Mouse (Mus musculus) intestine, embryonic 16.5 days (tissue): Measurements from ENCODE around the gene Atp1b2. TPM values are rescaled to one million over a fixed set of nuclear protein-coding genes. Genes with fewer than 3 reads are reported as not detected.
"Not testable (repeated sequence)": the region's sequence is repeated elsewhere in the genome, so short reads cannot be mapped to it uniquely, and the experiment has no call there.

Experiments used
- ATAC-seq: fragments of 200-750 bp; cut with Nextera tagmentation; 2 replicates; pipeline ENCODE4 v1.8.0; 2017; ENCODE audit warnings: moderate TSS enrichment, moderate library complexity
- H3K27ac ChIP-seq: fragments of 300-500 bp; sonication (generic); 2 replicates; pipeline ENCODE4 v1.5.1; 2014; ENCODE audit warnings: mild to moderate bottlenecking, low read length
- H3K27me3 ChIP-seq: fragments of 300-500 bp; sonication (generic); replicated peaks from 2 replicates; pipeline ENCODE4 v1.6.1; 2014; ENCODE audit warnings: low read length, control low read depth, mixed read lengths; ENCODE audit not compliant: control insufficient read depth, insufficient read depth
- H3K36me3 ChIP-seq: fragments of 300-500 bp; sonication (generic); 2 replicates; pipeline ENCODE4 v1.6.1; 2014; ENCODE audit warnings: low read length, control low read depth; ENCODE audit not compliant: control insufficient read depth, insufficient read depth
- H3K4me1 ChIP-seq: fragments of 300-500 bp; sonication (generic); 2 replicates; pipeline ENCODE4 v1.6.1; 2014; ENCODE audit warnings: low read length, control low read depth, mixed read lengths; ENCODE audit not compliant: control insufficient read depth, insufficient read depth
- H3K4me2 ChIP-seq: fragments of 300-500 bp; sonication (generic); 2 replicates; pipeline ENCODE4 v1.6.1; 2014; ENCODE audit warnings: low read depth, low read length, control low read depth
- H3K4me3 ChIP-seq: fragments of 300-500 bp; sonication (generic); 2 replicates; pipeline ENCODE4 v1.5.1; 2014; ENCODE audit warnings: mild to moderate bottlenecking, low read length
- H3K9ac ChIP-seq: fragments of 300-500 bp; sonication (generic); 2 replicates; pipeline ENCODE4 v1.6.1; 2014; ENCODE audit warnings: low read depth, low read length
- H3K9me3 ChIP-seq: fragments of 300-500 bp; sonication (generic); 2 replicates; pipeline ENCODE4 v1.6.1; 2016; ENCODE audit warnings: low read length, control low read depth; ENCODE audit not compliant: control insufficient read depth
- WGBS: fragments of 180-500 bp; shearing (Covaris S2); extraction: QIAGEN DNeasy Blood & Tissue Kit; methylation state at CpG from one replicate; pipeline ENCODE4 v1.1.7; 2014; 5-methylcytosine and 5-hydroxymethylcytosine counted together
- polyA plus RNA-seq: library from polyadenylated mRNA; unstranded; fragments of >200 nt; fragmentation: Nextera tagmentation; extraction: Ambion mirVana; gene quantifications from 2 replicates; pipeline ENCODE4 v1.2.1, GENCODE M21; 2015

The Atp1b2 gene
- polyA plus RNA-seq, 1 experiment from 2014 or later, result 6.6 TPM

DNA sequence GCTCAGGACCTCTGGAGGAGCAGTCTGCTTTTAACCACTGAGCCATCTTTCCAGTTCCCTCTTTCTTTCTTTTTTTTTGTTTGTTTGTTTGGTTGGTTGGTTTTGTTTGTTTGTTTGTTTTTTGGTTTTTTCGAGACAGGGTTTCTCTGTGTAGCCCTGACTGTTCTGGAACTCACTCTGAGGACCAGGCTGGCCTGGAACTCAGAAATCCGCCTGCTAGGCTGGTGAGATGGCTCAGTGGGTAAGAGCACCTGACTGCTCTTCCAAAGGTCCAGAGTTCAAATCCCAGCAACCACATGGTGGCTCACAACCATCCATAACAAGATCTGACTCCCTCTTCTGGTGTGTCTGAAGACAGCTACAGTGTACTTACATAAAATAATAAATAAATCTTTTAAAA lies 18.6 kb upstream of the Atp1b2 start:
- 87% methylated on average over 2 of the region's 2 CpGs for WGBS
- H3K4me3 ChIP-seq, H3K4me2 ChIP-seq, H3K27ac ChIP-seq, H3K9ac ChIP-seq, H3K9me3 ChIP-seq, ATAC-seq, H3K4me1 ChIP-seq, H3K27me3 ChIP-seq, H3K36me3 ChIP-seq: not testable (repeated sequence)

DNA sequence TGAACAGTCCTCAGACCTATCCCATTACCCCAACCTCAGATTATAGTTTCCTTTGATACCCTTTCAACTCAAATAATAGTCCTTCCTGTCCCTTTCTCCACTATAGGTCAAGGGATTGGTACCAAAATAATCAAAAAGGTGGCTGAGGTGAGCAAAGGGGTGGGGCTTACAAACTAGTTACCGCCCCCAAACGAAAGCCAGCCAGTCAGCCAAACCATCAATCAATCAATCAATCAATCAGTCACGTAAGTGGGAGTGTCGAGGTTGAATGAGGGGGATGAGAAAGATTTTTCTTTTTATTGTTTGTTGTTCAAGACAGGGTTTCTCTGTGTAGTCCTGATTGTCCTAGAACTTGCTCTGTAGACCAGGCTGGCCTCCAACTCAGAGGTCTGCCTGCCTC lies 17.3 kb upstream of the Atp1b2 start:
- Histone ChIP-seq H3K27me3 (no peaks in the 10 kb centered on the region), H3K4me3 (peak overlapping the region; percentile 69; the same call in 1 of the 2 replicates), H3K27ac (no peak overlapping the region), H3K4me1 (peaks cover 9% of the 10 kb centered on the region), H3K4me2 (peak overlapping the region; percentile 88), H3K9ac (peak overlapping the region; percentile 81), H3K9me3 (no peaks in the 10 kb centered on the region), H3K36me3 (no peaks in the 10 kb centered on the region)
- WGBS, result 71% methylated on average over 4 of the region's 4 CpGs
- ATAC-seq, result no peak

DNA sequence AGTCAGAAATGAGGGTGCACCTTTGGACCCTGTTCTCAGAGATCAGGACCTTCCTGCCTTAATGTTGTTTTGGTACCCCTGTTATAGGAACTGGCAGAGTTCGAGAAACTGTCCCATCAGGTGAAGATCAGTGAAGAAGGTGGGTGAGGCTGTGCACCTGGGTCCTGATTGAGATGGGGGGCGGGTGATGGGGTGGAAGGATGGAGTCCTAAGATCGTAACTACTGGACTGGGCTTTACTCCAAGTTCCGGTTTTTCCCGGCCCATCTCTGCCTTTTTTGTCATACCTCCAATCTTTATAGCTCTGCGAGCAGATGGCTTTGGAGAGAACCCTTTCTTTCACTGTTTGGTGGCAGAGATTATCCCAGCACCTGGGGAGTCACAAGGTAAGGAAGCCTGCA lies 16.7 kb upstream of the Atp1b2 start:
- H3K4me2 ChIP-seq, result peak overlapping the region; percentile 88
- WGBS, result 22% methylated on average over 6 of the region's 6 CpGs
- no peaks in the 10 kb centered on the region for H3K9me3 ChIP-seq
- ATAC-seq, result peak; percentile 21; the same call in 1 of the 2 replicates
- H3K4me3 ChIP-seq, result peak overlapping the region; percentile 69
- H3K4me1 ChIP-seq, result peaks cover 9% of the 10 kb centered on the region
- peak overlapping the region; percentile 81 for H3K9ac ChIP-seq
- H3K27ac ChIP-seq, result no peak overlapping the region
- H3K36me3 ChIP-seq, result no peaks in the 10 kb centered on the region
- no peaks in the 10 kb centered on the region for H3K27me3 ChIP-seq

DNA sequence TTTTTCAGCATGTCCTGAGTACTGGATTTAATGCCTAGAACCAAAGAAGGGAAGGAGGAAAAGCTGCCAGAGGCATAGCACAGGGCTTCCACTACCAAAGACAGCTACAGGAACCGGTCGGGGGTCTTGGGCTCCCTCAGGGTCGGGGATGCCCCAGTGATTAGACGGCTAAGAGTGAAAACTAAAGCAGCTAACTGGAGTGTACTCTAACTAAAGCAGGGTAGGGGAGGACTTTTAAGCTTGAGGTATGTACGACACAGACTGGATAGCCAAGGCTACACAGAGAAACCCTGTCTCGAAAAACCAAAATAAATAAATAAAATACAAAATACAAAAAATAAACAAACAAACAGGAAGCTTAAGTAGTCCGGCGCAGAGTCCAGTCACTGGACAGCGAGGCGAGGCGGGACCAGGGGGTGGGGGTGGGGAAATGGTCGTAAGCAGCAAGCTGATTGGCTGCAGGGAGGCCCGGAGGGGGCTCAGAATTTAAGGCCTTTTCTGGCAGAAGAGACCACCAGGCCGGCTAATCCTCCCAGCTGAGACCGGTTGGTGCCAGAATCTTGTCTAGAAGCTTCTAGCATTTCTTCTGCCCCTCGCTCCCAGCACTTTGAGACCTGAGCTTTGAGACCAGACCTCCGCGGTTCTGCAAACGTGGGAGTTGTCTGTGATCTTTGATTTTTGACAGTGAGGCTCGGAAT lies 16.0 kb upstream of the Atp1b2 start, which contains the start of gene Sat2:
Gene Sat2, plus strand, starts transcription at position 454 of the 698 bp plus-strand sequence.
- peak within 1 kb of the TSS; percentile 67 for H3K27ac ChIP-seq
- H3K9ac ChIP-seq, result peak within 1 kb of the TSS; percentile 81
- peak within 1 kb of the TSS; percentile 88 for H3K4me2 ChIP-seq
- no peaks in the 10 kb centered on the region for H3K27me3 ChIP-seq
- H3K4me1 ChIP-seq, result peaks cover 9% of the 10 kb centered on the region
- ATAC-seq, result peak; percentile 75
- H3K36me3 ChIP-seq, result no peaks in the 10 kb centered on the region
- peak within 1 kb of the TSS; percentile 69 for H3K4me3 ChIP-seq
- WGBS, result 1% methylated on average over 20 of the region's 20 CpGs
- H3K9me3 ChIP-seq, result no peaks in the 10 kb centered on the region

DNA sequence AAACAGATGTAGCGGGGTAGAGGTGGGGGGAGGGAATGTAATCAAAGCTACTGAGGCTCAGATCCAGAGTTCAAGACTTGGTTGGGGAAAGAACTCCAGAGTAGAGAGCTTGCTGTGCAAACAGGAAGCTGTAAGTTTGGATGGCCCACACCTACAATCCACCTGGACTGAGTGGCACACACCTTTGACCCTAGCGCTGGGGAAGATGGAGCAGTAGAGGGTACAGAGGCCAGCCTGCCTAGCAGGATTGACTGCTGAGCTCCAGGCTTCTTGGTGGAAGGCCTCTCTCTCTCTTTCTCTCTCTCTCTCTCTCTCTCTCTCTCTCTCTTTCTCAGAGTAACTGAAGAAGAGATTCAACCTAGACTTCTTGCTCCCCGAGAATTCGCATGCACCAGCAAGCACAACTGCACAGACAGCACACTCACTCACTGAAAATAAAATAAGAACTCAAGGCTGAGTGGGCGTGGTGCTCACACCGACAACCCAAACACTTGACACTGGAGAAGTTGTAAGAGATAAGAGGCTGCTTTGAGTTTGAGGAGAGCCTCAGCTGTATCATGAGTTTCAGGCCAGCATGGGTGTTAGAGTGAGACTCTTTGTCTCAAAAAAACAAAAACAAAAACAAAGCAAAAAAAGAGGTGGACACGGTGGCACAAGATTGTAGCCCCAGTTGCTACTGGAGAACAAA lies 14.8 kb upstream of the Atp1b2 start:
- Histone ChIP-seq H3K27ac (peak overlapping the region; percentile 54), H3K27me3 (no peaks in the 10 kb centered on the region), H3K4me3 (no peak overlapping the region), H3K4me2 (no peak overlapping the region), H3K9ac (no peak overlapping the region), H3K36me3 (no peaks in the 10 kb centered on the region), H3K9me3 (no peaks in the 10 kb centered on the region), H3K4me1 (peaks cover 9% of the 10 kb centered on the region)
- WGBS, result 70% methylated on average over 7 of the region's 7 CpGs
- peak; percentile 73 for ATAC-seq

DNA sequence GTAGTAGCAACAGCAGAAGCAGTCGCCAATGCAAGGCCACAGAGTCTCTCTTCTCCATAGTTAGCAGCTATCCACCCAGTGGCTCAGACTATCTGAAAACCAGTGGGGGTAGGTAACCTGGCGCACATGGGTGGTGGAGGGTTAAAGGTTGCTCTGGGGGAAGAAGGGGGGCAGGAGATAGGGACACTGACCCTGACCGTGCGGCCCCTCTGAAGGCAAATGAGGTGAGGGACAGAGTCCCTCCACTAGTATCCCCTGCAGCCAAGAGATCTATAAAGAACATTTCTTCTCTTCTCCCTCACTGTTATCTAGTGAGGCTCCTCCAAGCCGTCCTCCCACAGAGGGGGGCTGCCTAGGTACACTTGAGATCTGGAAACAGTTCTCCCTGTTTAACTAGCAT lies 12.1 kb upstream of the Atp1b2 start, which contains the start of gene Shbg:
Gene Shbg, minus strand, starts transcription at position 101 of the 400 bp plus-strand sequence.
- ATAC-seq, result no peak

DNA sequence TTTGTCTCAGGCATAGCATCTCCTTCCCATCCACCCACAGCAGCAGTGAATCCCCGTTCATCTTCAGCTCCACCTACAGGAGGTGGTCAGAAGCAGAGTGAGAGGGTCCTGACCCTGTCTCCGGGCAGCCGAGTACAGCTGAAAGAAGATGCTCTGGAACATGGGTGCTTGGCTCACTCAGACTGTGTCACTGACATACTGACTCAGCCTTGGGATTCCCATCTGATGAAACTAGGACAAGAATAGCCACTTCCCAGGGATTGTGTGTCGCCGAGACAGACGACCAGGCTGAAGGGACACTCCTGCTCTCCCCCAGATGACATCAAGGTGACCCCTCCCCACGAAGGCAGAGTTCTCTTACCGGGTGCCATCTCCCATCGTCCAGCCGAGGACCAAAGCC lies 11.0 kb upstream of the Atp1b2 start:
- no peaks in the 10 kb centered on the region for H3K36me3 ChIP-seq
- no peak overlapping the region for H3K9ac ChIP-seq
- ATAC-seq, result no peak
- WGBS, result 51% methylated on average over 10 of the region's 10 CpGs
- H3K4me1 ChIP-seq, result peaks cover 5% of the 10 kb centered on the region
- H3K9me3 ChIP-seq, result no peaks in the 10 kb centered on the region
- no peak overlapping the region for H3K27ac ChIP-seq
- no peaks in the 10 kb centered on the region for H3K27me3 ChIP-seq
- H3K4me2 ChIP-seq, result no peak overlapping the region
- no peak overlapping the region for H3K4me3 ChIP-seq

More for the DNA sequence above, 12.1 kb upstream of the Atp1b2 start, which contains the start of gene Shbg:
- Histone ChIP-seq H3K4me3 (no peak within 1 kb of the TSS), H3K36me3 (no peaks in the 10 kb centered on the region), H3K9me3 (no peaks in the 10 kb centered on the region), H3K27ac (no peak within 1 kb of the TSS), H3K27me3 (no peaks in the 10 kb centered on the region), H3K4me2 (no peak within 1 kb of the TSS), H3K4me1 (peaks cover 10% of the 10 kb centered on the region), H3K9ac (no peak within 1 kb of the TSS)
- 61% methylated on average over 5 of the region's 5 CpGs for WGBS

DNA sequence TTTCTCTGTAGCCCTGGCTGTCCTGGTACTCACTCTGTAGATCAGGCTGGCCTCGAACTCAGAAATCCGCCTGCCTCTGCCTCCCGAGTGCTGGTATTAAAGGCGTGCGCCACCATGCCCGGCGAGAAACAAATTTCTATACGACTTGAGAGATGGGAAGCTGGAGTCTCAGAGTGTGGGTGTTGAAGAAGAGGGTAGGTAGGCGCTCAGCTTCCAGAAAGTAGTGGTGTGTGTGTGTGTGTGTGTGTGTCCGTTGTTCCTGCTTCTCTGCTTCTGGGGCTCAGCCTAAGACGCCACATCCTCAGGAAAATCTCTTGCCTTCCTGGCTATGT lies 8.5 kb upstream of the Atp1b2 start:
- not testable (repeated sequence) for H3K27ac ChIP-seq, H3K4me1 ChIP-seq, H3K27me3 ChIP-seq, H3K9me3 ChIP-seq, H3K4me3 ChIP-seq, H3K9ac ChIP-seq, ATAC-seq, H3K36me3 ChIP-seq
- H3K4me2 ChIP-seq, result 0 out of 2 replicates have a peak overlapping the region, but pooled peaks have one; percentile 37
- 55% methylated on average over 11 of the region's 11 CpGs for WGBS

DNA sequence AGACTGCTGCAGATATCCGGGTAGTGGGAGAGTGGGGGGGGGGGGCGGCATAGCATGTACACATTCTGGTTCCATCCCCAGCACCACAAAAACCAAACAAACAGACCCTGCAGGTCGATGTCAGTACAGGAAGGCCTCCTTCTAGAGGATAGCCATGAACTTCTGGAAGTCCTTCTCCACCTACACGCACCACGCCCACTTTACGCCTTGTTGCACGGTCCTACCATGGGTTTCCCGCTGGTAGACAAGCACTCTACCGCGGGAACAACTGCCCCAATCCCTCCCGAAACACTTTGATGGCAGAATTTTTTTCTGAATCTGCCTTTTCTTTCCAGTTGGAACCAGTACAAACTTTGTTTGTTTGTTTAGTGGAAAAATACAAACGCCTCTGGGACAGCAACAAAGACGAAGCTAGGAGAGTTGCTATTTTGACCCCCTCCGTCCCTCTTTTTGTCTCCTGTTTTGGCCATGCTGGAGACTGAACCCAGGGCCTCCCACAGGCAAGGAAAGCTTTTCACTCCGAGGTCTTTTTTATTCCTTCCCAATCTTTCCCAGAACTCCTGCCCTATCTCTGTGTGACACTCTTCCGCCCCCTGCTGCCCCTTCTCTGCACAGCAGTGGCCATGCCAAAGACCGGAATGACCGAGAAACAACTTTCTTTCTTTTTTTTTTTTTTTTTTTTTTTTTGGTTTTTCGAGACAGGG lies 8.0 kb upstream of the Atp1b2 start:
- Histone ChIP-seq H3K9ac (peak overlapping the region; percentile 34; the same call in 1 of the 2 replicates), H3K27me3 (no peaks in the 10 kb centered on the region), H3K4me1 (peaks cover 3% of the 10 kb centered on the region; the same call in 1 of the 2 replicates), H3K4me3 (peak overlapping the region; percentile 10), H3K4me2 (peak overlapping the region; percentile 37), H3K27ac (no peak overlapping the region), H3K9me3 (no peaks in the 10 kb centered on the region), H3K36me3 (no peaks in the 10 kb centered on the region)
- peak; percentile 70 for ATAC-seq
- 11% methylated on average over 19 of the region's 19 CpGs for WGBS
